Mouse (Mus musculus) cerebellum, postnatal 25 days (tissue): Measurements from ENCODE around the gene Tmem185b.
A peak's percentile ranks its signal among the peaks of the same experiment; 100 is the strongest.

Source experiments
- DNase-seq, 2 experiments: peaks; one replicate each; pipeline ENCODE4 v3.0.0; 2021; ENCODE audit warnings: mixed read lengths in 2 of 2

Tmem185b gene

GRCm38 (mm10) chr1:119503808-119504207 lies 22.2 kb upstream of the Tmem185b start:
- DNase-seq, result peak; percentile 29 to 31

GRCm38 (mm10) chr1:119504260-119505062 lies 21.5 kb upstream of the Tmem185b start, which contains the start of gene Ralb:
Ralb (minus strand) TSS chr1:119504794.
- DNase-seq, result peak; percentile 92 to 96

GRCm38 (mm10) chr1:119505951-119506350 lies 20.0 kb upstream of the Tmem185b start:
- DNase-seq, result no peak

- DNase-seq, result no peak
Measured at GRCm38 (mm10) chr1:119508548-119508947, 17.4 kb upstream of the Tmem185b start.

DNA sequence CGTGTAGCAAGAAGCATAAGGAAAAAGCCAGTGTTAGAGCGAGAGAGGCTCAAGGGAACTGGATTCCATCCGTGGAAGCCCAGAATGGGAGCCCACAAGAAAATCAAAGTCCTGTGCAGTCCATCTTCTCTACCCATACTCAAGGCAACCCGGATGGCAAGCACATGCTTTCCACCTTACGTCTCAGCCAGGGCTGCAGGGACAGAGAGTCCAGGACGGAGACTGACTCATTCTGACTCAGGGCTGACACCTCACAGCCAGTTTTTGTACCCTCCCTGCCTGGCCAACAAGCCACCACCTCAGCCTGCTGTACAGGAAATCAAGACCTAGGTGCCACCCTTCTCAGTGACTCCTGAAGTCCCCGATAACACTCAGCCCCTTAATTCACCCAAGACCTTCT lies 16.5 kb upstream of the Tmem185b start:
- no peak for DNase-seq

DNA sequence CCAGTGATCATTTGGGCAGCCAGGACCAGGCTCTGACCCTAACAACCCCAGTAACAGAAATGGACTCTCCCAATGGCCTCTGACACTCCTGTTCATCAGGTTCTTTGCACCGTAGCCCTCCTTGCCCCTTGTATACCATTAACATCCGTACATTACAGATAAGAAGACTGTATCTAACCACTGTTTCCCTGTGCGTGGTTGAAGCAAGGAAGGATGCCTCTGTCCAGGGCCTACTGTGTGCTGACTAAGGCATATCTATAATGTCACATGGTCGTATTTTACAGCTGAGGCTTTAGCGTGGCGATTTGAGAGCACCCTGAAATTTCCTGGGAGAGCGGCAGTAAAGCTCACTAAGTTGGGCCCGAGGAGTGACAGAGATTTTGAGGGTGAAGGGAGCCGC lies 15.6 kb upstream of the Tmem185b start:
- no peak for DNase-seq

DNA sequence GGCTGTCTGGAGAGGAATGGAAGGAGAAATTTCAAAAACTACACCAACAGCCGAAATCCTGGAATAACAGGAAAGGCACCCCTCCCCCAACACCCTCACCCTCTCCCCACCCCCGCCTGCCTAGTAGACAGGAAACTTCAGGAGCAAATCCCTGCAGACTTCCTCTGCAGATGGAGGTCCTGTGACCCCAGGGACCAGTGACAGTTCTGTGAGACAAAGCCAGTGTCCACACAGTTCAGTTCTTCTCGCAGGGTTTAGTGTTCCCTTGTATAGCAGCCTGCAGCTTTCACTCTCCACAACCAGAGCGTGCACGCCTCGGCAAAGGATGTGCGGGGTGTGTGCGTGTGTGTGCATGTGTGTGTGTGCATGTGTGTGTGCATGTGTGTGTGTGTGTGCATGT lies 15.1 kb upstream of the Tmem185b start:
- no peak for DNase-seq

DNA sequence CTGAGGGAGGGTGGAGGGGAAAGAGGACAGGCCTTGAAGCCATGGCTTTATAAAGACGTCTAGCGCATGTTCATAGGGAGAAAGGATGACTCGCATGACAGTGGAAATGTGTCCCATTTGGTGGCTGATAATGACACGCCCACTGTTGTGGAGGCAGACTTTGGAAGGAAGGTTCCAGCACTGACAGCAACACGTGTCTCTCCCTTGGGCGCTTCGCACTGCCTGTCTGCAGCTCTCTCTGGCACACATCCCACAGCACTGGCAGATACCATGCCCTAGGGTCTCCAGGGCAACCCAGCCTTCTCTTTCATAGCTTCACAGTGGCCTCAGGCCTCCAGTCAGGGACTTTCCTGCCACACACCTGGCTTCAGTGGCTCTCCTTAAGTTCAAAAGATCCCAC lies 7.9 kb upstream of the Tmem185b start:
- no peak for DNase-seq

DNA sequence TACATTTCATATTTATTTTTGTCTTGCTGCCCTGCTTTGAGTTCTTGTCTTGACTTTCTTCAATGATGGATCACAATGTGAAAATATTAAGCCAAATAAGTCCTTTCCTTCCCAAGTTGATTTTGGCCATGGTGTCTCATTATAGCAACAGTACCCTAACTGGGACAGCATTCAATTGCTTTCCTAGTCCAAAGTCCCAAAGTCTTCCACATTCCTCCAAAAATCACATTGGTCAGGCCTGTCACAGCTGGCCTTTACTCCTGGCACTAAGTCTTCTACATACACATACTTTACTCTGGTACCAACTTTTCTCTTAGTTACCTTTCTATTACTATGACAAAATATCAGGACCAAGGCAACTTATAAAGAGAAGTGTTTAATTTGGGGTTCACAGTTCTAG lies 7.2 kb upstream of the Tmem185b start:
- DNase-seq, result no peak

- no peak for DNase-seq
Measured at GRCm38 (mm10) chr1:119519286-119519685, 6.7 kb upstream of the Tmem185b start.

GRCm38 (mm10) chr1:119521029-119521428 lies 4.9 kb upstream of the Tmem185b start:
- no peak for DNase-seq

DNA sequence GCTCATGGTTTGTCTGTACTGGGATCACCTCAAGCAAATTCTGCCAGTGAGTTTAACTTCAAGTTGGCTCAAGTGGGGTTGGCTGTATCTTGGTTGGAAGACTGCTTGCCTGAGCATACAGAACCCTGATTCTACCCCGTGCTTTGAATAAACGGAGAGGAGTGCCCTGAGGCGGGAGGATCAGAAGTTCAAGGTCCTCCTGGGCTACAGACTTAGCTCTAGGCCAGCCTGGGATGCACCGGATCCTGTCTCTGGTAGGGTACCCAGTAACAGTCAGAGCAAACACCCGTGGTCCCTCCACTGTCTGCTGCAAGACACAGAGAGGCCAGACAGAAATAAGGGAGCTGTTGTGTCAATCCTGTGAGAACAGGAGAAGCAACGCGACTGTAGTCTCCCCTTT lies 4.3 kb upstream of the Tmem185b start:
- no peak for DNase-seq

GRCm38 (mm10) chr1:119522726-119523125 lies 3.2 kb upstream of the Tmem185b start:
- no peak for DNase-seq

- no peak for DNase-seq
Measured at GRCm38 (mm10) chr1:119523369-119523768, 2.6 kb upstream of the Tmem185b start.

- DNase-seq, result peak in 1 of 2 experiments; percentile 20
Measured at GRCm38 (mm10) chr1:119523826-119524225, 2.1 kb upstream of the Tmem185b start.

DNA sequence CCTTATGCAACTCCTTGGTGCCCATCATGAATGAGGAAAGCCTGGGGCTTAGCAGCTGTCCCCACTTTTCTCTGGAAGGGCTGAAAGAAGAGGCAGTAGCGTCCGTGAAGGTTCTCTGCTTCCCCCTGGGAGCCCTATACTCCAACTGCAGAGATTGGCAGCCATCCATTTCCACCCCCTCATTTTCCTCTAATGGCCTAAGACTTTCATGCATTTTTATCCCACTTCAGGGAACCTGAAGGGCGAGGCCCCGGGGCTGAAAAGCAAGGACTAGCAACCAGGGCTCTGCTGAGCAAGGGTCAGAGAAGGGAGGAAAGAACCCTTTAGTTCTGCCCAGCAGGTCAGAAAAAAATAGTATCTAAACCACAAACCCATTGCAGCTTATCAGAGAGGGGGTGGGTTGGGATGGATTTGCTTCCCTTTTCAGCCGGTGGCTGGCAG lies 936 bp upstream of the Tmem185b start:
- peak; percentile 37 to 47 for DNase-seq

DNA sequence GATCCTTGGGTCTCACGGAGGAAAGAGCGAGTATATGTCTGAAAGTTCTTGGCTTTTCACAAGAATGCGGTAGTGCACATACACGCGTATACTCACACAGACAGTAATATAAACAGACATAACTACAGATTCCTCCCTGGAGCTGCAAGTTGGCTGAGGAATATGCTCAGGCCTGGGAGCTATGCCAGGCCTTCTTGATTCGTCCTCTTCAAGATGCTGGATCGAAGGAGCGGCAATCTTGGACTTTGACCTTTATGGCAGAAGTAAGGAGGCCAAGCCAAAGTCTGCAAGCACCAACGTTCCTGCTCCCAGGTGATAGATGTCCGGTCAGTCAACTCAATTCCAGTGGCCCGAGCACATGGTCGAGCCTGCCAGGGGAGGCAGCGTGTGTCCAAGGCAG lies 5.0 kb downstream of the Tmem185b start:
- no peak for DNase-seq

DNA sequence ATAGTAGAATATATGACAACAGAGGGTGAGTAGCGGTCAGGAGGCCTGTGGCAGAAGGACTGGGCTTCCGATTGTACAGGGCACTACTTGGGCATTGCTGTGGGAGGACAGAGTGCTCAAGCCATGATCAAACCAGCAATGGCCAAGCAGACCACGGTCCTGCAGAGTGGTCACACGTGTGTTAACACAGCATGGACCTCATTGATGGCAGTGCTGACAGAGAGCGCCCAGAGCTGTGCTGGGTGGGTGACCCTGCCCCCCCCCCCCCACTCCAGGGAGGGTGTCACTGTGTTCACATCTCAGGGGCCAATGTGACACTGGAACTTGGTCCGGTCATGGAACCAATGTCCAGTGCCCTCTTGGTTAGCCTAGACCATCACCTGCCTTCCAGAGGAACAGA lies 6.2 kb downstream of the Tmem185b start:
- DNase-seq, result no peak

GRCm38 (mm10) chr1:119533093-119533805 lies 7.3 kb downstream of the Tmem185b start:
- DNase-seq, result peak in 1 of 2 experiments; percentile 34

DNA sequence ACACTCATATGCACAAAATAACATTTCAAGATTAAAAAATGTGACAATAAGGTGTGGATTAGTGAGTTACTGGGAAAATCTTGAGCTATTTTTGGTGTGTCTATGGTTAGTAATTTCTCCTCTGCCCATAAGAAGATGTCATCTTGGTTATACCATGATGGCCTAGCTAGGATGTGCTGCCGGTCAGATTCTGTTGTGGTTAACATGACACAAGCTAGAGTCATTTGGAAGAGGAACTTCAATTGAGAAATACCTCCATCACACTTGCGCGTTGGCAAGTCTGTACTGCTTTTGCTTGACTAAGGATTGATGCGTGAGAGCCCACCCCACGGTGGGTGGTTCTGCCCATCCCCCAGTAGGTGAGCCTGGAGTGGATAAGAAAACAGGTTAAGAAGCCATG lies 8.4 kb downstream of the Tmem185b start:
- no peak for DNase-seq

DNA sequence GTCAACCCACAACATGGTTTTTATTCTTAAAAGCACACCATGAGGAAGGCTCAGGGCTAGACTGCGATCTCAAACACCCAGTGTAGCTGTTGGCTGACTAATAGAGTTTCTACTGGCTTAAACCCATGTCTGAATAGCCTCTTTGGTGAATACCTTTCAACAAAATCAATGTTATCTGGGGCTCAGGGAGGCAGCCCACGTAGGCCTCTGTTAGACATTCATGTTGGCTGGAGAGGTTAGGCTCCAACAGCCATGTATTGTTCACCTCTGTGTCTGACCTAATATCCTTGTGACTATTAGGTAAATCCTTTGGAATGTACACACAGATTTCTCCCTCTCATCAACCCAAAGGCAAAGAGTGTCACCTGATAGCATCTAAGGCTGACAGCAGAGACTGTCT lies 10.2 kb downstream of the Tmem185b start:
- no peak for DNase-seq

DNA sequence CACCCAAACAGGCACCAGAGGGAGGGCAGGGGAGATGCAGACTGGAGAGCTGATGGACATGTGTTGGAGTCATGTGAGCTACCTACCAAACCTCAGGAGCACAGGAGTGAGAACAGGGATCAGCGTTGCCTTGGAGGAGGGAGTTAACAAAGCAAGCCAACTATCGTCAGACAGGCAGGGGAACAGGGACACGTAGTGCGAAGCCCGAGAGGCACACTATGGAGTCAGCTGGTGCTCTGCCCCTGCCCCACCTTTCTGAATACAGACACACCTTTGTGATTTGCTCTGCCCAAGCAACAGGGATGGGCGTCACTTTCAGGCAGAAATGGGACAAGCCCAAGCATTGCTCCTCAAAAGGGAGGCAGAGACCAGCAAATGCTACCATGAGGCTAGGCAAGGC lies 11.7 kb downstream of the Tmem185b start:
- DNase-seq, result no peak

DNA sequence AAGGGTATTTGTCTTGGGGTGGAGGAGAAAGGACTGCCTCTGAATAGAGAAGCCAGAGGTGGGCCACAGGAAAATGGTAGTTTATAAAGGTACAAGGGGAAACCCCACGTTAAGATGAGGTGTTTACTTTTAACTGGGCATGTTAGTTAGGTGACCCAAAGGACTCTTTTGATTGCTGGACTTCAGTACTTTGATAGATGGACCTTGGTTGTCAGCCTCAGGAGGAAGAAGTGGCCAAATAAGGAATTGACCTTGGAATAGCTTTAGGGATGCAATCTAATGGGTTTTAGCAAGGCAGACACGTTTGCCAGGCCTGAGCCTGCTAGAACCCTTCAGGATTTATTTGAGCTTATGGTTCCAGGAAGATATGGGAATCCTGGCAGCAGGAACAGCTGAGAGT lies 13.3 kb downstream of the Tmem185b start:
- no peak for DNase-seq
